Mouse (Mus musculus) liver, embryonic 14.5 days (tissue): ENCODE data around the gene Olfr821.

Source experiments
- CTCF ChIP-seq: IDR thresholded peaks from 2 replicates; pipeline ENCODE4 v1.5.1; 2016; ENCODE audit warnings: antibody characterized with exemption, low read depth, control low read depth
- EP300 ChIP-seq: IDR thresholded peaks from 2 replicates; pipeline ENCODE4 v1.6.1; 2016; ENCODE audit warnings: antibody characterized with exemption, low read depth

DNA sequence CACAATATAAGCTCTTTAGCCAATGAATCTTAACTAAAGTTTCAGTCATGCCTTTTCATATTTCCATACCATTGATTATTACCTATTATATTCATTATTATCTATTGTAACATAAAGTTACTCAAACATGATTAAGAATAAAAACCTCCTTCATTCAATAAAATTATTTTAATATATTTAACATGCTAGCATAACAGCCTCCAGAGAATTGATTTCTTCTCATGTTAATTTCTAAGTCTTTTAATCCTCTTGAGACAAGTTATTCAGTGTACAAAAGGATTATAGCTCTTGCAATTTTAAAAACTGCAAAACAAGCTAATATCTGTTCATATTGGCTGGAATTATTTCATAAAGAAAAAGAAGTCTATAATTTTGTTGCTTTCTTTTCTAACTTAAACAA lies at the start of gene Olfr821:
- TF ChIP-seq EP300 (no peak), CTCF (no peak)
